Mouse (Mus musculus) liver, embryonic 12.5 days (tissue): ENCODE measurements around the gene Egr2. TPM values are rescaled to one million over a fixed set of nuclear protein-coding genes. Genes with fewer than 3 reads are reported as not detected.

Experiments
- ATAC-seq: fragments of 200-750 bp; cut with Nextera tagmentation; 2 replicates; pipeline ENCODE4 v1.8.0; 2017; ENCODE audit warnings: moderate number of reproducible peaks, mild to moderate bottlenecking, moderate library complexity
- H3K27ac ChIP-seq: fragments of 300-500 bp; sonication (generic); 2 replicates; pipeline ENCODE4 v1.5.1; 2016; ENCODE audit warnings: mild to moderate bottlenecking
- H3K27me3 ChIP-seq: fragments of 300-500 bp; sonication (generic); replicated peaks from 2 replicates; pipeline ENCODE4 v1.6.1; 2016; ENCODE audit warnings: mild to moderate bottlenecking, moderate library complexity
- H3K36me3 ChIP-seq: fragments of 300-500 bp; sonication (generic); 2 replicates; pipeline ENCODE4 v1.6.1; 2016; ENCODE audit warnings: mild to moderate bottlenecking, moderate library complexity
- H3K4me1 ChIP-seq: fragments of 300-500 bp; sonication (generic); 2 replicates; pipeline ENCODE4 v1.6.1; 2016
- H3K4me2 ChIP-seq: fragments of 300-500 bp; sonication (generic); 2 replicates; pipeline ENCODE4 v1.6.1; 2016; ENCODE audit warnings: mild to moderate bottlenecking, moderate library complexity
- H3K4me3 ChIP-seq: fragments of 300-500 bp; sonication (generic); 2 replicates; pipeline ENCODE4 v1.5.1; 2016; ENCODE audit warnings: mild to moderate bottlenecking, moderate library complexity
- H3K9ac ChIP-seq: fragments of 300-500 bp; sonication (generic); 2 replicates; pipeline ENCODE4 v1.6.1; 2016; ENCODE audit warnings: mild to moderate bottlenecking, moderate library complexity
- H3K9me3 ChIP-seq: fragments of 300-500 bp; sonication (generic); replicated peaks from 2 replicates; pipeline ENCODE4 v1.6.1; 2016; ENCODE audit warnings: mild to moderate bottlenecking, moderate library complexity
- WGBS: fragments of 180-500 bp; shearing (Covaris S2); methylation state at CpG from one replicate; pipeline ENCODE4 v1.1.7; 2016; ENCODE audit not compliant: insufficient replicate concordance; 5-methylcytosine and 5-hydroxymethylcytosine counted together
- polyA plus RNA-seq: library from polyadenylated mRNA; unstranded; fragments of >200 nt; fragmentation: Nextera tagmentation; extraction: Ambion mirVana; gene quantifications from 2 replicates; pipeline ENCODE4 v1.2.1, GENCODE M21; 2016

The Egr2 gene
- polyA plus RNA-seq, 1 experiment from 2014 or later = 0.11 TPM

DNA sequence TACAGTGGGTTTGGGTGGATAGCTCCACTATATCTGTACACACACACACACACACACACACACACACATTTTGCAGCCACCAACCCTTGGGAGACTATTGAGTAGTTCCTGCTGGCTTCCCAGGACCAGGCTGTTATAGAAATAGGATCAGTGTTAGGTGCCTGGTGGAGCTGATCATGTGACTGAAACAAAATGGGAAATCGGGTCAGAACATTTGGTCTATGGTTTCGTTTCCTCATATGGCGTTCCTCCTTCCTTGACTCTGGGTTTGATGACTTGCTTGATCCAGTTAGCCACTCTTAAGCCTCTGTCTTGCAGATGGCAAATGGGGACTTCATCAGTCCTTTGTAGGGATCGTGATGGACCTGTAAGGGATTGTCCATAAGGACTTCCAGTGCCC lies 44.6 kb downstream of the Egr2 start:
- H3K4me1 ChIP-seq = no peaks in the 10 kb centered on the region
- H3K9ac ChIP-seq = no peak overlapping the region
- no peaks in the 10 kb centered on the region for H3K27me3 ChIP-seq
- WGBS = 75% methylated on average over 4 of the region's 4 CpGs
- no peaks in the 10 kb centered on the region for H3K9me3 ChIP-seq
- ATAC-seq = no peak
- H3K4me2 ChIP-seq = no peak overlapping the region
- H3K4me3 ChIP-seq = no peak overlapping the region
- no peaks in the 10 kb centered on the region for H3K36me3 ChIP-seq
- H3K27ac ChIP-seq = no peak overlapping the region

GRCm38 (mm10) chr10:67581698-67582285 lies 46.5 kb downstream of the Egr2 start:
- no peak for ATAC-seq
- no peak overlapping the region for H3K4me2 ChIP-seq
- no peak overlapping the region for H3K4me3 ChIP-seq
- no peaks in the 10 kb centered on the region for H3K27me3 ChIP-seq
- no peaks in the 10 kb centered on the region for H3K4me1 ChIP-seq
- H3K9ac ChIP-seq = no peak overlapping the region
- no peaks in the 10 kb centered on the region for H3K36me3 ChIP-seq
- WGBS = 37% methylated on average over 12 of the region's 12 CpGs
- H3K27ac ChIP-seq = no peak overlapping the region
- no peaks in the 10 kb centered on the region for H3K9me3 ChIP-seq

GRCm38 (mm10) chr10:67585873-67586610 lies 50.8 kb downstream of the Egr2 start:
- H3K4me3 ChIP-seq = no peak overlapping the region
- ATAC-seq = no peak
- no peak overlapping the region for H3K9ac ChIP-seq
- 56% methylated on average over 18 of the region's 18 CpGs for WGBS
- H3K4me2 ChIP-seq = no peak overlapping the region
- no peaks in the 10 kb centered on the region for H3K9me3 ChIP-seq
- H3K27ac ChIP-seq = no peak overlapping the region
- no peaks in the 10 kb centered on the region for H3K36me3 ChIP-seq
- no peaks in the 10 kb centered on the region for H3K27me3 ChIP-seq
- no peaks in the 10 kb centered on the region for H3K4me1 ChIP-seq

Other genes starting within 250 kb of the Egr2 start
- gene Ado, start 13.5 kb downstream of the Egr2 start, polyA plus RNA-seq = 26.0 and 27.2 TPM in 2 replicates